Mouse (Mus musculus) adrenal gland, adult (tissue): ENCODE results near the gene Macrod2.

Source experiments
- DNase-seq, 2 experiments: peaks; one replicate each; pipeline ENCODE4 v3.0.0; 2022 to 2023; ENCODE audit warnings: low spot score in 1 of 2; ENCODE audit not compliant: inconsistent age in 2 of 2

The Macrod2 gene

GRCm38 (mm10) chr2:142129166-142129565 lies 1734.1 kb downstream of the Macrod2 start:
- DNase-seq = no peak

DNA sequence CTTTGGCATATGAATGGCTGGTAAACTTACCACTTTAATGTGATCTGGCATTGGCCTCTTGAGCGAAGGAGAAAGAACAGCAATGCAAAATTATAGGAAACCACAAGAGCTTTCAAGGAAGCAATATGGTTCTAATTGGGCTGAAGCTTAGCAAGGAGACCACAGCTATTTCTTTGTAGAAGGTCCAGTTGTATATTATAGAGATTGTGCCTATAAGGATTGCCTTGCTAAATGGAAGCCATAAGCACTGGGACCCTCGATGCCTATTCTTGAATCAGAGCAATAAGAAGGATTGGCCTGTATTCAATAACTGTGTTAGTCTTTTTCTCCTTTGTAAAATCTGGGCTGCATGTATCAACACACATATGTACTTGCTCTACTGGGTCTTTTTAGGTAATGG lies 1754.2 kb downstream of the Macrod2 start:
- DNase-seq = no peak

- DNase-seq = no peak
Measured at GRCm38 (mm10) chr2:142163506-142164275, 1768.6 kb downstream of the Macrod2 start.

DNA sequence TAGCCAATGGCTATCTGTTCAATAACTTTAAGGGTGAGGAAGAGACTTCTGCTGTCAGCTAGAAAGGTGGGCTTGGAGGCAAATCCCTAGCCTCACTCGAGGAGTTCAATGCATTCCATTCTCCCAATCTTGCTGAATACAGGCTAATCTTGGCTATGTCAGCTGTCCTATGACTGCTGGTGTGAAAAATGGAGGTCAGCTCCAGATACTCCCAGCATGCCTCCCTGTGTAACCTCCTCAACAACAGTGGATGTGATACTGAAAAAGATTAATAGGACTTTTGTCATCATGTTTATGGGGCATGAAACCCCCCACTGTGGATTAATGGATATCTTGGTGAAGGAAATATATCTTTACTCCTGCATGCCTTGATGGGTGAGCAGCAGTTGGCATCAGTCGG lies 1774.5 kb downstream of the Macrod2 start:
- no peak for DNase-seq

- no peak for DNase-seq
Measured at GRCm38 (mm10) chr2:142172706-142173105, 1777.6 kb downstream of the Macrod2 start.

DNA sequence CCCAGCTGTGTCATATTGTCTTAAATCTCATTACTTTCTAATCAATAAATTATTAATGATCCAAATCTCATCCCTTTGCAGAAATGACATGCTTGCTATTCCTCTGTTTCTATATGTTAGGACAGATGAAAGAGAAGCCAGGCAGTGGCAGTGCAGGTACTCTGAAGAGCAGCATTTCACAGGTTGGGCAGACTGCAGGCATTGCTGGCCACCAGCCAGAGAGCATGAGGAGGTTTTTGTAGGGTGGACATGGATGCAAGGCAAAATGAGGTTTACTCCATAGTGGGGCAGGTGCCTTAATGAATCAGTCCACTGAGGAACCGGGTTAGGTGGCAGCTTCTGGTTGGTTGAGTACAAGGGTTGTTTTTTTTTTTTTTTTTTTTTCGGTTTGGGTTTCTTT lies 1778.9 kb downstream of the Macrod2 start:
- no peak for DNase-seq

DNA sequence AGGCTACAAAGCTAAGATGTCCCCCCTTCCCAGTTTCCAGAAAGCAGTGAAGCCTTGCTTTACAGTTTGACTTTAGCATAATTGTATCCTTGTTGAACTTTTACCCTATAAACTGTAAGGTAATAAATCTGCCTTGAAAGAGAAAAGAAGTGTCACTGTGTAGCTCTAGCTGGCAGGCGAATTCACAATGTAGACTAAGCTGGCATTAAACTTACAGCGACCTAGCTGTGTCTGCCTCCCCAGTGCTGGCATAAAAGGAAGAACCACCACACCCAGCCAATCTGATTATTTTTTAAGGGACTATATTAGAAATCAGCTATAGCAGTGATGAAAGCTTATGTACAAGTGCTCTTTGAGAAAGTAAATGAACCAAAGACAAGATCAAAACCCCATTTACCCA lies 1791.8 kb downstream of the Macrod2 start:
- no peak for DNase-seq

GRCm38 (mm10) chr2:142187428-142187827 lies 1792.3 kb downstream of the Macrod2 start:
- DNase-seq = no peak

- DNase-seq = no peak
Measured at GRCm38 (mm10) chr2:142217371-142217770, 1822.3 kb downstream of the Macrod2 start.

- DNase-seq = no peak
Measured at GRCm38 (mm10) chr2:142222137-142222921, 1827.2 kb downstream of the Macrod2 start.

GRCm38 (mm10) chr2:142222926-142223325 lies 1827.8 kb downstream of the Macrod2 start:
- no peak for DNase-seq

DNA sequence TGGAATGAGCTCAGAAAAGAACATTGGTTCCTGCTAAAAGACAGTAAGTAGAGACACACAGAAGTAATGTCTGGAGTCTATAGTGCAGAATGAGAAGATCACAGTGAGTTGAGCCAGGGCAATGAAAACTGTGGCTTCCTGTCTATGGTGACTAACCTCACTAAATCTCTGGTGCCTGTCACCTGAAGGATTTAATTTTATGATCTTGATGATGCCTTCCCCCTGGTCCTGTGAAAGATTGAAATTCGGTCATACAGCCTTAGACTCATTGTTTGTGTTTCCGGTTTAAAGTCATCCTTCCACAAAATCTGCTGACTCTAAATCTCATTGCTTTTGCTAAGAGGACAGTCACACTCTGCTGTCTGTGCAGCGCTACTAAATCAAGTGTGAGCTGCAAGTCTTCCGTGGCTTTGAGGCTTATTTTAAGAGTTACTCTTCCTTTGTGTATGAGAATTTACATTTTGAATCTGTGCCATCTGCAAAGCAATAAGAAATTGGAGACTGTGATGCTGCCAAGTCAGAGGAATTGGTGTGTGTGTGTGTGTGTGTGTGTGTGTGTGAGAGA lies 1836.0 kb downstream of the Macrod2 start:
- no peak for DNase-seq

- DNase-seq = no peak
Measured at GRCm38 (mm10) chr2:142232828-142233227, 1837.7 kb downstream of the Macrod2 start.

DNA sequence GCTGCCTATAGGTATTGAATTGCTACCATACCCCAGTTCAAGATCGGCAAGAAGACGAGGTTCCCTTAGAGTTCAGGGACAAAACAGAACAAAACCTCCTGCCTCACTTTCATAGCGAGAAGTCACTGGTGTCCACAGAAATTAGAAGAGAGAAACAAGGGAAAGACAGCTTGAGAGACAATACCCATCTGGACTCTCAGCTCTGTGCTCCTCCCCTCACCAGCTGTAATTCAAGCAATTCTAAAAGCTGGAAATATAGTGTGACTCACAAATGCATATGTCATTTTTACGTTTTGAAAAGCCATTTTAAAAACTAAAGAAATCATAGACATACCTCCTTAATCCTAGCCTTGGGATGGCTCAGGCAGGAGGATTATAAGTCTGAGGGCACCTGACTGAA lies 1848.4 kb downstream of the Macrod2 start:
- DNase-seq = no peak

DNA sequence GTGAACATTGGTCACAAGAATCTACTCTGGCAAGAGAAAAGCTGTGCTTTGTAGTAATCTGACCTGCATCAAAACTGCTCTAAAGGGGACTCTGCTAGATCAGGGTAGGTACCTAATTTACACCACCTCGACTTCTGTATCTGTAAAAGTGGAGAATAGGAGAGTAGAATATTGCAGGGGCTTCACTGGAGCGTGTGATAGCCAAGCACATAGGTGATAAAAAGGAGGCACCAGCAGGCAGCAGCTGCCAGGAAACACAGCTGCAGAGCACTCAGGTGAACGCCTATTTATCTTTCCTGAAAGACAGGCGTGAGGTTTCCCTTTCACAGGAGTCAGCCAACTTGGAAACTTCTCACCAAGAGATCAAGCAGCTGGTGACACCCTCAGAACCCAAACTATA lies 1855.3 kb downstream of the Macrod2 start:
- DNase-seq = no peak

GRCm38 (mm10) chr2:142251518-142251917 lies 1856.4 kb downstream of the Macrod2 start:
- DNase-seq = no peak

DNA sequence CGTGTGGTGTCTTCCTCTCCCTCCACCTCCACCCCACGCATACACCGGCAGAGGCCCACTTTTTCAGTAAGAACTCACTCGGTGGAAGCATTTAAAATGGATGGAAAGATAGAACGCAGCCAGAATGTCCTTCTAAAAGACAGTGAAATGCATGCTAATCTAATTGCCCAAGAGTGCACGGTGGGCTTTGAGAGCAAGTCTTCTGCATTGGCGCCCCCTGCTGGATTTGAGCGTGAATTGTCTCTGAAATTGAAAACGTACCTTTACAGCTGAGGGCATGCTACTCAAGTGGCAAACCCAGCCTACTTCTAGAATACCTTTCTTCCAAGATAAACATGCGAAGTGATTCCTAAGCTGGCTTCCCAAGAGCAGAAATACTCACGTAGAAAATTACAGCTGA lies 1858.8 kb downstream of the Macrod2 start:
- DNase-seq = peak; percentile 36 to 87

DNA sequence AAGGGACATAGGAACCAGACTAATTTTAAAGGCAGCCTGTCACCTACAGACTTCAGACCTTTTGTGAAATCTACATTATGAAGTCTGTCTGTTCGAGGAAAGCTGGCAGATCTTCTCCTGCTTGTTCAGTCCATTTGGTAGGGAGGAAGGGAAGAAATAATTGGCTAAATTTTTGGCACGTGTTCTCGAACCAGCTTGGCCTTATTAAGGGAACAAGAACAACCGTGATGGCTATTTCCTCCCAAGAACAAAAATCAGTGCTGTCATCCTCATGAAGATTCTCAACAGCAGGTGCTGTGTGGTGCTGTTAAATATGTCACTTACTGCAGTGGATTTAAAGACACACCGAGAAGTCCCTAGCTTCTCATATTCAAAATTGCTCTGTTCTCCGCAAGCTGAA lies 1859.5 kb downstream of the Macrod2 start:
- no peak for DNase-seq

- DNase-seq = no peak
Measured at GRCm38 (mm10) chr2:142257501-142257900, 1862.4 kb downstream of the Macrod2 start.

GRCm38 (mm10) chr2:142261046-142261445 lies 1865.9 kb downstream of the Macrod2 start:
- DNase-seq = no peak

- no peak for DNase-seq
Measured at GRCm38 (mm10) chr2:142264697-142265096, 1869.6 kb downstream of the Macrod2 start.

DNA sequence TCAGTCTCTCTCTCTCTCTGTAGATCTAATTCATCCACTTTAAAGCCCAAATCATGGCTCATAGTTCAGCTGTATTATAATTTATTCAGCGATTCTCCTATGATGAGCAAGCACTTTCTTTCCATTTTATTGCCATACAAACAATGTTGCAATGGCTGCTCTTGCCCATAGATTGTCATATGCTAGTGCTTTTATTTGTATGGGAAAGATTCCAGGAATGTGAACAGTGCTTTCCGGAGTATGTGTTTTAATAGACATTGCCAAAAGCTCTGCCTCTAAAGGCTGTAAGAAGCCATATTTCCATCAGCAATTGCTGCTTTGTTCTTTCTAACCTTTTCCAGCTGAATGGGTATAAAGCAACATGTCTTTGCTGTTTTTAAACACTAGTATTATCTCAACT lies 1872.7 kb downstream of the Macrod2 start:
- no peak for DNase-seq
